Mouse (Mus musculus) lung, postnatal 0 days (tissue): ENCODE measurements around the gene Orai1.

Experiments
- CTCF ChIP-seq: IDR thresholded peaks from 2 replicates; pipeline ENCODE4 v1.5.1; 2016; ENCODE audit warnings: antibody characterized with exemption, mild to moderate bottlenecking
- EP300 ChIP-seq: IDR thresholded peaks from 2 replicates; pipeline ENCODE4 v1.6.1; 2016; ENCODE audit warnings: antibody characterized with exemption, mild to moderate bottlenecking, control low read depth

DNA sequence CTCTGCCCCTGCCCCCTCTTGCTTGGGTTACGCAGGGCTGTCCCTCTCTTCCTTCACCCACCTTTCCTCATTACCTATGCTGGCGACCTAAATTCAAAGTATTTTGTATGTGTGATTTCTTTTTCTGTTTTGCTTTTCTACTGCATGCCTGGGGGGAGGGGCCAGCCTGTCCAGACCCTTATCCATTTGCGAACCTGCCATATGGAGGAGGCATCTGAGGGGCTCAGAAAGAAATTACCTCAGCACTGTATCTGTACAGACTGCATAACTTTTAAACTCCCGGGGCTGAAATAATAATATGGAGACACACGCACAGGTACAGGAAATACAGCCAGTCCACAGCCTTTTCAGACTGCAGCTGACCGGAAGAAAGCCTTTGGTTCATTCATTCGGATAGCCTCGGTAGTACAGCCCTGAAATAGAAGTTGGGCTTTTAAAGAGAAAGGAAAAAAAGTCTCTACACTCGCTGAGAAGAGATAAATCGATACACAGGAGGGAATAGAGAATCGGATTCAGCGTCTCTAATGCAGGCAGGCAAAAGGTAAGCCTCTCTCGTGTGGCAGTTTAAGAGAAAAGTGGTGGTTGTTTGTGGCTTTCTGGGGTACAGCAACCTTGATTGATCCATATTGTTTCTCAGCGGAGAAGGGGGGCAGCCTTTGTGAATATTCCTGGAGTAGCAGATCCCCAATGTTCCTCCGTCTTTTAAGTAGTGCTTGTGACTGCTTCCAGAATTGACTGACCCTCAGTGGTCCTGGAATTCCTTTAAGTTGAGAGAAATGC lies 25.1 kb upstream of the Orai1 start, which contains the start of gene Kdm2b:
- no peak for TF ChIP-seq CTCF
- no peak for TF ChIP-seq EP300
